8 mouse cellular contexts compared by ENCODE assay signal in the genomic region with DNA sequence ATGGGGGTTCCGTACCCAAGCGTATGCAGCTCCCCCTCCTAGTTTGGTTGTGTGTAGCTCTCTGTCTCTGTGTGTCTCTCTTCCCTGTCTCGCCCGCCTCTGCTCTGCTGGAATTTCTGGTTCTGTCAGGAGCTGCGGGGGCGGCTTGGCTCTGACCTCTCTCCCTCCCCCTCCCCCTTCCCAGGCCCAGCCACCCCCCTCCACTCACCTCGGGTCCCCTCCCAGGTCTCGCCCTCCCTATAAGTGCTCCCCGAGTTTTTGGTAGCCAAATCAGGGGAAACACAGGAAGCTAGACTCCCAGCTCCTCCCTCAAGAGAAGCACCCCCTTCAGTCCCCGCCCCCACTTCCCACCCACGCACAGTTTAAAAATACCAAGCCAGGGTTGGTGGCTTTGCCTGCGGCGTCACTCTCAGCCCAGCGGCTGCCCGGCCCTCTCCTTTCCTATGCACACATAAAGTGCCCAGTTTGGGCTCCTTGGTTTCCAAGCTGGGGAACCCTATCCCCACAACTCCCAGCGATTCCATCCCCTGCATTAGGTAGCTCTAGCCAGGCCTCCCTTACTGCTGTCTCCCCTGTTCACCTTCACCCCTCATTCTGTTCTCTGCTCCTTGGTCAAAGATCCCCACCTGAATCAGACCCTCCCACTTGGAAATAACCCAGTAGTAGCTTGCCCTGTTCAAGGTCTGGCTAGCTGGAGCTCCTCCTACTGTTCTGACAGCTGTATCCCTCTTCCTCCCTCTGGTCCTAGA. TPM values are rescaled to one million over a fixed set of nuclear protein-coding genes. Genes with fewer than 3 reads are reported as not detected.
DNase-seq lines count a peak whose midpoint lies in the region; ATAC-seq and TF ChIP-seq lines count a peak whose summit lies in the region.

No protein-coding gene starts in this region.

- intact Hi-C loops in heart, adult 2 months (cut with DNase I) = loop anchor here (1.0 kb wide), 1 partner anchor 18 kb away; no protein-coding TSS in a partner anchor

- peak overlapping the region; percentile 46 for H3K4me3 ChIP-seq in heart, adult 2 months
- H3K4me3 ChIP-seq in liver, postnatal 0 days (ENCODE audit: low read depth, low read length) = peak overlapping the region; percentile 25
- 0 out of 2 replicates have a peak overlapping the region, but pooled peaks have one; percentile 1 for H3K4me3 ChIP-seq in neural tube, embryonic 12.5 days

- H3K36me3 ChIP-seq in heart, adult 2 months (ENCODE audit: control insufficient read depth, insufficient read depth, low read length) = no peaks in the 10 kb centered on the region
- H3K36me3 ChIP-seq in liver, postnatal 0 days (replicated peaks; ENCODE audit: insufficient read depth, low read length) = peaks cover 34% of the 10 kb centered on the region
- no peaks in the 10 kb centered on the region for H3K36me3 ChIP-seq in neural tube, embryonic 12.5 days

- H3K27ac ChIP-seq in heart, adult 2 months = peak overlapping the region; percentile 85
- H3K27ac ChIP-seq in liver, postnatal 0 days (ENCODE audit: low read depth) = peak overlapping the region; percentile 81
- no peak overlapping the region for H3K27ac ChIP-seq in neural tube, embryonic 12.5 days

- no peak; the same call in 1 of the 2 replicates for TF ChIP-seq POLR2A in heart, adult 2 months (IDR thresholded peaks at IDR 0.05; ENCODE audit: insufficient read depth, low read depth, low read length)

- TF ChIP-seq EP300 in heart, adult 2 months (IDR thresholded peaks at IDR 0.05; ENCODE audit: insufficient read depth, low read depth, low read length) = no peak
- peak; percentile 24; the same call in 1 of the 2 replicates for TF ChIP-seq EP300 in liver, postnatal 0 days (IDR thresholded peaks at IDR 0.05; ENCODE audit: low read depth)

- no peaks in the 10 kb centered on the region for H3K9me3 ChIP-seq in liver, postnatal 0 days (ENCODE audit: low read length)
- no peaks in the 10 kb centered on the region for H3K9me3 ChIP-seq in neural tube, embryonic 12.5 days

- ATAC-seq in liver, postnatal 0 days = peak; percentile 65
- no peak; the same call in 1 of the 2 replicates for ATAC-seq in neural tube, embryonic 12.5 days (ENCODE audit: low FRiP score, low read depth)

- TF ChIP-seq CTCF in heart, adult 2 months (IDR thresholded peaks at IDR 0.05) = no peak
- TF ChIP-seq CTCF in liver, postnatal 0 days (IDR thresholded peaks at IDR 0.05; ENCODE audit: low read depth) = no peak

- DNase-seq in A20 (ENCODE audit: low read depth, low spot score) = peak; percentile 89
- DNase-seq in MN1 (ENCODE audit: low spot score) = peak; percentile 40
- DNase-seq in cerebellum, postnatal 14 days = peak; percentile 70 to 74
- DNase-seq in heart, adult 2 months = peak; percentile 75 to 80
- DNase-seq in kidney, adult 11 months = peak; percentile 85
- DNase-seq in liver, postnatal 0 days = peak; percentile 83
- peak; percentile 67 for DNase-seq in thymus, postnatal 25 days

- H3K27me3 ChIP-seq in heart, adult 2 months (ENCODE audit: control insufficient read depth, insufficient read depth, low read length) = no peaks in the 10 kb centered on the region
- H3K27me3 ChIP-seq in liver, postnatal 0 days (ENCODE audit: insufficient read depth, low read length) = peaks cover 22% of the 10 kb centered on the region
- H3K27me3 ChIP-seq in neural tube, embryonic 12.5 days (replicated peaks) = peaks cover 80% of the 10 kb centered on the region

- peaks cover 14% of the 10 kb centered on the region for H3K4me1 ChIP-seq in heart, adult 2 months (ENCODE audit: control insufficient read depth, insufficient read depth, low read length)
- H3K4me1 ChIP-seq in liver, postnatal 0 days (ENCODE audit: insufficient read depth) = peaks cover 44% of the 10 kb centered on the region
- H3K4me1 ChIP-seq in neural tube, embryonic 12.5 days = peaks cover 44% of the 10 kb centered on the region

- H3K79me2 ChIP-seq in heart, adult 2 months (replicated peaks; ENCODE audit: control insufficient read depth, insufficient read depth, low read length) = no peaks in the 10 kb centered on the region

- peak overlapping the region; percentile 60 for H3K4me2 ChIP-seq in liver, postnatal 0 days (ENCODE audit: low read depth, low read length)
- peak overlapping the region; percentile 42 for H3K4me2 ChIP-seq in neural tube, embryonic 12.5 days (replicated peaks)

- peak overlapping the region; percentile 51 for H3K9ac ChIP-seq in heart, adult 2 months (ENCODE audit: low read depth, low read length)
- H3K9ac ChIP-seq in liver, postnatal 0 days (replicated peaks) = peak overlapping the region; percentile 38
- peak overlapping the region; percentile 2 for H3K9ac ChIP-seq in neural tube, embryonic 12.5 days

- WGBS in heart, adult 2 months = 1% methylated on average over 16 of the region's 16 CpGs
- 9% methylated on average over 14 of the region's 16 CpGs for WGBS in liver, postnatal 0 days (ENCODE audit: insufficient replicate concordance)
- 6% methylated on average over 16 of the region's 16 CpGs for WGBS in neural tube, embryonic 12.5 days

RNA-seq across cellular contexts. Expression of gene Nemp1, which starts 4.6 kb away (rescaled TPM):
- 1 to 10 TPM; 3.7 to 4.2 TPM for total RNA-seq in heart, adult 2 months (2021)
- polyA plus RNA-seq in heart, adult 2 months (2012; rRNA removed) = 2.2 and 4.0 TPM in 2 replicates
- 5.6 and 6.3 TPM in 2 replicates for polyA plus RNA-seq in liver, postnatal 0 days (2015; fragmentation: Nextera tagmentation; extraction: Ambion mirVana)
- 7.2 and 8.0 TPM in 2 replicates for polyA plus RNA-seq in neural tube, embryonic 12.5 days (2016; fragmentation: Nextera tagmentation; extraction: Ambion mirVana)

RNA-seq across cellular contexts. Expression of gene Nab2, which starts 6.3 kb away (rescaled TPM):
- total RNA-seq in heart, adult 2 months (2021) = 1 to 10 TPM; 5.0 to 6.3 TPM
- polyA plus RNA-seq in heart, adult 2 months (2012; rRNA removed) = 10.0 and 11.2 TPM in 2 replicates
- polyA plus RNA-seq in liver, postnatal 0 days (2015; fragmentation: Nextera tagmentation; extraction: Ambion mirVana) = 2.4 and 4.3 TPM in 2 replicates
- 5.6 and 6.9 TPM in 2 replicates for polyA plus RNA-seq in neural tube, embryonic 12.5 days (2016; fragmentation: Nextera tagmentation; extraction: Ambion mirVana)

RNA-seq across cellular contexts. Expression of gene Stat6, which starts 19.3 kb away (rescaled TPM):
- total RNA-seq in heart, adult 2 months (2021) = 10 to 100 TPM; 43.7 to 43.9 TPM
- 49.5 and 61.7 TPM in 2 replicates for polyA plus RNA-seq in heart, adult 2 months (2012; rRNA removed)
- polyA plus RNA-seq in liver, postnatal 0 days (2015; fragmentation: Nextera tagmentation; extraction: Ambion mirVana) = 11.3 and 13.0 TPM in 2 replicates
- polyA plus RNA-seq in neural tube, embryonic 12.5 days (2016; fragmentation: Nextera tagmentation; extraction: Ambion mirVana) = 7.2 and 7.5 TPM in 2 replicates

RNA-seq across cellular contexts. Expression of gene Lrp1, which starts 41.1 kb away (rescaled TPM):
- 10 to 100 TPM; 74.0 to 79.5 TPM for total RNA-seq in heart, adult 2 months (2021)
- polyA plus RNA-seq in heart, adult 2 months (2012; rRNA removed) = 74.1 and 83.7 TPM in 2 replicates
- polyA plus RNA-seq in liver, postnatal 0 days (2015; fragmentation: Nextera tagmentation; extraction: Ambion mirVana) = 44.7 and 49.2 TPM in 2 replicates
- polyA plus RNA-seq in neural tube, embryonic 12.5 days (2016; fragmentation: Nextera tagmentation; extraction: Ambion mirVana) = 85.7 and 96.0 TPM in 2 replicates

RNA-seq across cellular contexts. Expression of gene Myo1a, which starts 42.9 kb away (rescaled TPM):
- total RNA-seq in heart, adult 2 months (2021) = under 1 TPM in 1 of 2 experiments, not detected in 1; 0.08 TPM
- 0.04 and 0.12 TPM in 2 replicates for polyA plus RNA-seq in heart, adult 2 months (2012; rRNA removed)
- 0.07 TPM in 1 of 2 replicates, not detected in the other for polyA plus RNA-seq in liver, postnatal 0 days (2015; fragmentation: Nextera tagmentation; extraction: Ambion mirVana)
- polyA plus RNA-seq in neural tube, embryonic 12.5 days (2016; fragmentation: Nextera tagmentation; extraction: Ambion mirVana) = 0.29 and 0.58 TPM in 2 replicates
